Mouse (Mus musculus) liver, embryonic 14.5 days (tissue): ENCODE data around the gene Gatad2b. TPM values are rescaled to one million over a fixed set of nuclear protein-coding genes. Genes with fewer than 3 reads are reported as not detected.

Source experiments
- ATAC-seq: fragments of 200-750 bp; cut with Nextera tagmentation; 2 replicates; pipeline ENCODE4 v1.8.0; 2017; ENCODE audit warnings: moderate number of reproducible peaks, mild to moderate bottlenecking, moderate library complexity; ENCODE audit not compliant: insufficient read depth
- DNase-seq, 3 experiments: peaks; one replicate each; pipeline ENCODE4 v3.0.0-alpha.2; 2012 to 2013; ENCODE audit warnings: low read depth in 3 of 3, low spot score in 3 of 3
- H3K27ac ChIP-seq: fragments of 300-500 bp; sonication (generic); 2 replicates; pipeline ENCODE4 v1.5.1; 2014; ENCODE audit warnings: moderate library complexity, mild to moderate bottlenecking, control low read depth, inconsistent platforms
- H3K27me3 ChIP-seq: fragments of 300-500 bp; sonication (generic); 2 replicates; pipeline ENCODE4 v1.6.1; 2014; ENCODE audit warnings: mild to moderate bottlenecking, low read length, moderate library complexity; ENCODE audit not compliant: control insufficient read depth, insufficient read depth
- H3K36me3 ChIP-seq: fragments of 300-500 bp; sonication (generic); replicated peaks from 2 replicates; pipeline ENCODE4 v1.6.1; 2014; ENCODE audit warnings: low read depth; ENCODE audit not compliant: control insufficient read depth, insufficient read depth
- H3K4me1 ChIP-seq, 2 experiments: fragments of 200-500 bp in 1 of 2; fragments of 300-500 bp in 1 of 2; sonication (generic) in 1 of 2; replicated peaks; 2 replicates each; pipeline ENCODE4 v1.6.1; 2012 to 2014; ENCODE audit warnings: antibody characterized with exemption in 1 of 2, inconsistent platforms in 1 of 2, low read length in 1 of 2; ENCODE audit not compliant: control insufficient read depth in 2 of 2, insufficient read depth in 2 of 2
- H3K4me2 ChIP-seq: fragments of 300-500 bp; sonication (generic); 2 replicates; pipeline ENCODE4 v1.6.1; 2014; ENCODE audit warnings: low read depth, mild to moderate bottlenecking, control low read depth, moderate library complexity
- H3K4me3 ChIP-seq, 2 experiments: fragments of 200-500 bp in 1 of 2; fragments of 300-500 bp in 1 of 2; sonication (generic) in 1 of 2; 2 replicates each; pipeline ENCODE4 v1.5.1; 2012 to 2014; ENCODE audit warnings: low read depth in 2 of 2, low read length in 2 of 2, mild to moderate bottlenecking in 2 of 2, control low read depth in 1 of 2, inconsistent platforms in 1 of 2, moderate library complexity in 1 of 2; ENCODE audit not compliant: insufficient read depth in 1 of 2
- H3K9ac ChIP-seq: fragments of 300-500 bp; sonication (generic); replicated peaks from 2 replicates; pipeline ENCODE4 v1.6.1; 2014; ENCODE audit warnings: mild to moderate bottlenecking, control low read depth, moderate library complexity
- H3K9me3 ChIP-seq: fragments of 300-500 bp; sonication (generic); 2 replicates; pipeline ENCODE4 v1.6.1; 2016; ENCODE audit warnings: low read length, mixed read lengths; ENCODE audit not compliant: control insufficient read depth
- CTCF ChIP-seq: IDR thresholded peaks from 2 replicates; pipeline ENCODE4 v1.5.1; 2016; ENCODE audit warnings: antibody characterized with exemption, low read depth, control low read depth
- EP300 ChIP-seq: IDR thresholded peaks from 2 replicates; pipeline ENCODE4 v1.6.1; 2016; ENCODE audit warnings: antibody characterized with exemption, low read depth
- WGBS: fragments of 180-500 bp; shearing (Covaris S2); extraction: QIAGEN DNeasy Blood & Tissue Kit; methylation state at CpG from one replicate; pipeline ENCODE4 v1.1.7; 2014; ENCODE audit not compliant: insufficient replicate concordance; 5-methylcytosine and 5-hydroxymethylcytosine counted together
- polyA plus RNA-seq, 2 experiments: library from polyadenylated mRNA; depleted of rRNA in 1 of 2; stranded (reverse) in 1 of 2; unstranded in 1 of 2; fragments of >200 nt; fragmentation: Nextera tagmentation in 1 of 2; extraction: Ambion mirVana in 1 of 2; gene quantifications; 2 replicates each; pipeline versions ENCODE4 v1.2.1 to v1.2.3; 2012 to 2014

Gene Gatad2b
- polyA plus RNA-seq, 2 experiments = 2.2 to 5.6 TPM

DNA sequence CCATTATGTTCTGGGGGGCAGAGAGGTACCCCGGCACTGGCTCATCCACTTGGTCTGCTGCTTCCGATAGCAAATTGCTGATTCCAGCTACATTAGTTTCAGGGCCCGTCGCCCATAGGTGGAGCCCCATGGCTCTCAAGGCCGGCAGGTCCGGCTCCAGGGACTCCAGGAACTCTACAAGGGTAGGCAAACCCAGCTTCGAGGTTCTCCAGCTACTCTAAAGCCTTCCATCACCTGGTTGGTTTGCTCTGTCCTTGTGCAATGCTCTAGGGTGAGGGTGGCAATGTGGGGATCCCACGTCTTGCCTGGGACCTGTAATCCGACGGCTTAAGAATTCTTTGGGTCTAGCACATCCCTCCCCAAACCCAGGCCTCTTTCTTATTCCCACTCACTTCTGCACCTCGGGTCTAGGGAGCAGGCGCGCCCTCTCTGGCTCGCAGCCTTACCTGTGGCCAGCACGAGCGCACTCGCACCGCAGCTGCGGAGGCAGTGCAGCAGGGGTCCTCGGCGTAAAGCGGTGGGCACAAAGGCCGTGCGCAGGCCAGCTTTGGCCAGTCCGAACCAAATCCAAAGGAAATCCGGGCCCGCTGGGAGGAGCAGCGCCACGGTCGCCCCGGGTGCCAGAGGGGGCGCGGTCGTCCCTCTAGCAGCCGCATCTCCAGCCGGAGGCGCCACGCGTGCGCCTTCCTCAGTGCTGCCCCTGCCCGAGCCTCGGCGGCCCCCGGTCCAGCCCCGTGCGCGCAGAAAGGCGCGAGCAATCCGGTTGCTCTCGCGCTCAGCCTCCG, 95.9 kb downstream of the Gatad2b start:
- no peak overlapping the region for H3K27ac ChIP-seq
- peak overlapping the region; percentile 36 to 42 for H3K4me3 ChIP-seq
- peaks cover 24% of the 10 kb centered on the region for H3K27me3 ChIP-seq
- no peaks in the 10 kb centered on the region; a peak in 1 of 4 replicates for H3K4me1 ChIP-seq
- ATAC-seq (0 out of 2 replicates have a peak, but pooled peaks have one; percentile 1), DNase-seq (no peak)
- WGBS = 7% methylated on average over 53 of the region's 53 CpGs
- TF ChIP-seq EP300 (no peak), CTCF (0 out of 2 replicates have a peak, but pooled peaks have one; percentile 11)
- H3K9me3 ChIP-seq = no peaks in the 10 kb centered on the region
- no peak overlapping the region for H3K9ac ChIP-seq
- H3K36me3 ChIP-seq = peaks cover 9% of the 10 kb centered on the region
- H3K4me2 ChIP-seq = peak overlapping the region; percentile 54

DNA sequence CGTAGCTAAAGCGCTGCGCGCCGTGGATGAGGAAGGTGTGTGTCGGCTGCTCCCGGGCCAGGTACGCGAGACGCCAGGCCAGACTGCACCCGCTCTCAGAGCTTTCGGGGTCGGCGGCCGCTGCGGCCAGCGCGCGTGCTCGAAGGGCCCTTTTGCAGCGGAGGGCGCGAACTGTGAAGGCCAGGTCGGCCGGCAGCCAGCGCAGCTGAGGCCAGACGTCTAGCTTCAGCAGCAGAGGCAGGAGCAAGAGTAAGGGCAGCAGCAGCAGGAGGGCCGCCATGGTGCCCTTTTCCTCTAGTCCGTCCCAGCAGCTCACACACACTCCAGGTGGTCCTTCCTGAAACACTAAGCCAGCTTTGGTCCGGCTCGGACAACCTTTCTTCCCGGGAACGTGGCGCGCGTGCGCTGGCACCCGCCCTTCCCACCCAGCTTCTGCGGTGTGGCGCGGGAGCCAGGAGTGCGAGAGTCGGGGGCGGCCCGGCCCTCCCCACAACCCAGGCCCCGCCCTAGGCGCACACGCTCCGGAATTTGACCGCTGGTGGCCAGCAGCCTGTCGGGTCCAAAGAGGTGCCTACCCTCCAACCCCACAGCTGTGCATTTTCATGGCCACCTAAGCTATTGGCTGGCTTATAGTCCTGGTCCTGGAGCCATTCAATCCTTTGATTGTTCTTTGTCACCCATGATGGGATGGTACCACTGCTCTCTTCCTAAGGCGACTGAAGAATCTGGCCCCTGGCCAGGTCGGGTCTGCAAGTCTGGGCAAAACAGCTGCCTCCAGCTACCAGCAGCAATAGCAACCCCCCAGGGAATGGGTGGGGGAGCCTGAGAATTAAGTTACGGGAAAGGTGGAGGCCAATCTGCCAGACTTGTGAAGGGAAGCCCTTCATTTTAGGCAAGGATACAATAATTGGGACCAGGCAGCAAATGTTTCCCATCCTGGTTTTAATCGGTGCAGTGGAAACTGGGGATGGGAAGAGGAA, 96.8 kb downstream of the Gatad2b start, which contains the start of gene Slc27a3:
Slc27a3 (minus strand) TSS at position 428 of the 980 bp plus-strand sequence.
- Histone ChIP-seq H3K9ac (no peak within 1 kb of the TSS), H3K4me2 (peak within 1 kb of the TSS; percentile 54), H3K27ac (no peak within 1 kb of the TSS), H3K27me3 (peaks cover 24% of the 10 kb centered on the region), H3K36me3 (peaks cover 11% of the 10 kb centered on the region), H3K9me3 (no peaks in the 10 kb centered on the region), H3K4me3 (peak within 1 kb of the TSS; percentile 36 to 42), H3K4me1 (no peaks in the 10 kb centered on the region; a peak in 1 of 4 replicates)
- DNase-seq (no peak), ATAC-seq (peak; percentile 29; the same call in 1 of the 2 replicates)
- TF ChIP-seq CTCF (no peak), EP300 (no peak)
- 3% methylated on average over 55 of the region's 55 CpGs for WGBS

GRCm38 (mm10) chr3:90391004-90391403, 98.0 kb downstream of the Gatad2b start:
- H3K4me1 ChIP-seq = no peaks in the 10 kb centered on the region; a peak in 1 of 4 replicates
- no peak overlapping the region for H3K9ac ChIP-seq
- no peak for DNase-seq
- no peaks in the 10 kb centered on the region for H3K9me3 ChIP-seq
- ATAC-seq = no peak
- H3K4me2 ChIP-seq = no peak overlapping the region
- TF ChIP-seq EP300 (no peak), CTCF (no peak)
- 52% methylated on average over 4 of the region's 4 CpGs for WGBS
- peaks cover 11% of the 10 kb centered on the region for H3K36me3 ChIP-seq
- H3K4me3 ChIP-seq = no peak overlapping the region
- H3K27me3 ChIP-seq = peaks cover 24% of the 10 kb centered on the region
- H3K27ac ChIP-seq = no peak overlapping the region

DNA sequence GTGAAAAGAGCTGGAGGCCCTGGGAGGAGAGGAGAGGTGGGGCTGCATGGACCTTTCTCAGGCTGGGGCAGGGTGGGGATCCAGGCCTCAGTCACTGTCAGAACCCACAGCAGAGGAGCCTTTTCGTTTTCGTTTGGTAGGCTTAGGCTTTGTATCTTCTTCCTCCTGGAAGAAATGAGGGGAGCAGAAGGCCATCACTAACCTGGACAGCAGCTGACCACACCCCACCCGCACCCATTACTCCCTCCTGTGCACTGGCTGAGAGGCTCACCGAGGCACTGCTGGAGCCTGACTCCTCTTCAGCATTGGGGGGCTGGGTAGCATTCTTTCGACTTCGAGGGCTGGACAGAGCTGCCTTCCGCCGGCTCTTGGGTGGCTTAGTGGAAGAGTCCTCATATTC, 99.0 kb downstream of the Gatad2b start:
- no peak for DNase-seq
- H3K4me2 ChIP-seq = no peak overlapping the region
- 79% methylated on average over 8 of the region's 8 CpGs for WGBS
- TF ChIP-seq EP300 (no peak), CTCF (no peak)
- no peak overlapping the region for H3K27ac ChIP-seq
- no peaks in the 10 kb centered on the region for H3K9me3 ChIP-seq
- H3K36me3 ChIP-seq = peaks cover 11% of the 10 kb centered on the region
- H3K4me3 ChIP-seq = no peak overlapping the region
- ATAC-seq = no peak
- no peak overlapping the region for H3K9ac ChIP-seq
- H3K4me1 ChIP-seq = no peaks in the 10 kb centered on the region; a peak in 1 of 4 replicates
- H3K27me3 ChIP-seq = peaks cover 24% of the 10 kb centered on the region
